Mouse (Mus musculus): ENCODE data around the gene Gm813.

Gm813 gene

GRCm38 (mm10) chr16:58607101-58607500 lies 9.7 kb downstream of the Gm813 start:
- in situ Hi-C loops (cut with MseI, MboI): no loop called here

- in situ Hi-C loops (cut with MseI, MboI): no loop called here
Measured at GRCm38 (mm10) chr16:58604680-58605079, 12.1 kb downstream of the Gm813 start.

- in situ Hi-C loops (cut with MseI, MboI): no loop called here
Measured at GRCm38 (mm10) chr16:58603831-58604230, 12.9 kb downstream of the Gm813 start.

- in situ Hi-C loops (cut with MseI, MboI): no loop called here
Measured at GRCm38 (mm10) chr16:58600846-58601245, 15.9 kb downstream of the Gm813 start.

DNA sequence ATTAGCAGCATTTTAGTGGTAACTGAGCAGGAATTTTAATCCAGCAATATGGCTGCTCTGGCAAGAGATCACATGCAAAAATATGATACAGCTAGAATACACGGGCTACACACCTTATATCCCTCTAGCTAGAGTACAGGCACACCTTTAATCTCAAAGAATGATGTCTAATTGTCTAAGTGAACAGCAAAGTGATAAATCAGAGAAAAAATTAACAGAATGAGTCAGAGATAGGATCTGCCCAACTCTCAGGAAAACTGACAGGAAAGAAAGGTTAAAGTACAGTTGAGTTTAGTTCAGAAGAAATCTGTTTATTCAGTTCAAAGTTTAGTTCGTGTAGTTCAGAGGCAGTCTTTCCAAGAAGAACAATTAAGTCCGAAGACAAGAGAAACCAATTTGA lies 25.5 kb downstream of the Gm813 start:
- in situ Hi-C loops (cut with MseI, MboI): no loop called here

DNA sequence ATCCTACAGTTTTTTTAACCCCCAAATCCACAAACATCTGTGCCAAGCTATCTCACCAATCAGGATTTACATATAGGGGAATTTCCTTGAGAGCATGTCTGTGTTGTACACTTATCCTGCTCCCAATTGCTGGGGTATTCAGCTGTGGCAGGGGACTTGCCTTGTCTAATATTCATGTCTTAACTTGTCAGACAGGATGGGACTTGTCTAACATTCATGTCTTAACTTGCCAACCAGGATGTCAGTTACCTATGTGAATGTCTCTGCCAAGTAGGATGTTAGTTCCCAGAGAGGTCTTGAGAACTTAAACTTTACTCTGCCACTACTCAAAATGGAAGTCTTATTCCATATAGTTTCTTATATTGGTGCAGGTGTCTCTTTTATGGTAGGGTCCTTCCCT lies 27.3 kb downstream of the Gm813 start:
- in situ Hi-C loops (cut with MseI, MboI): no loop called here

GRCm38 (mm10) chr16:58573949-58574722 lies 42.6 kb downstream of the Gm813 start:
- in situ Hi-C loops (cut with MseI, MboI): no loop called here

DNA sequence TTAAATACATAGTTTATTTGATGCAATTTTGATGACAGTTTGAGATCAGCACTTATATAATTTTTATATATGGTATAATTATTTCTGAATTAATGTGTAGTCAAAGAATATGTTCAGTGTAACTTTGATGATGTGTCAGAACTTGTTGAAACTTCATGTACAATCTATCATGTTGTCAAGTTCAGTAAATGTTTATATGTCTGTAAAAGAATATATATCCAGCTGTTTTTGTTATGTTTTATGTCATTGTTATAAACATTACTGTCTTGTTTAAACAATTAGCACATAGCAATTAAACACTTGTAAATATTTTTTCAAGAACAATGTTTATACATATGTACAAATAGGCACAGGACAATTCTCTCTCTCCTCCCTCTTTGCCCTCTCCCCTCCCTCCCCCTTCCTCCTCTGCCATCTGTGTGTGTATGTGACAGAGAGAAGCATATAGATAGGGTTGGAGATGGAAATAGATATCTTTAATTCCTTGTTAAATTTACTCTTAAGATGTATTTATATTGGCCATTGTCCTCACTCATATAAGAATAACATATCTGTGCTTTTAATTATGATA lies 46.0 kb downstream of the Gm813 start:
- in situ Hi-C loops (cut with MseI, MboI): no loop called here
